Mouse (Mus musculus) macrophage (primary cell): ENCODE data around the gene Dgat2. TPM values are rescaled to one million over a fixed set of nuclear protein-coding genes. Genes with fewer than 3 reads are reported as not detected.

Source experiments
- H3K27ac ChIP-seq: fragments of 350-480 bp; formaldehyde crosslinking; 2 replicates; pipeline ENCODE4 v1.9.0; 2021
- H3K36me3 ChIP-seq: fragments of 350-480 bp; formaldehyde crosslinking; 2 replicates; pipeline ENCODE4 v1.9.0; 2021; ENCODE audit errors: inconsistent target
- H3K4me3 ChIP-seq: fragments of 350-480 bp; formaldehyde crosslinking; 2 replicates; pipeline ENCODE4 v1.9.0; 2021; ENCODE audit errors: inconsistent target
- H3K79me2 ChIP-seq: fragments of 350-480 bp; formaldehyde crosslinking; 2 replicates; pipeline ENCODE4 v1.9.0; 2021; ENCODE audit errors: inconsistent target
- WGBS: methylation state at CpG from one replicate; pipeline ENCODE4 v1.1.7; 2026; ENCODE audit warnings: inconsistent platforms; ENCODE audit not compliant: missing documents; 5-methylcytosine and 5-hydroxymethylcytosine counted together
- polyA plus RNA-seq: library from polyadenylated mRNA; stranded (reverse); fragments of 250-400 nt; gene quantifications from 3 replicates; pipeline ENCODE4 v1.2.4, GENCODE M21; 2018; ENCODE audit warnings: inconsistent platforms
- total RNA-seq, 78 experiments: library from RNA; depleted of rRNA; stranded (reverse); fragments of 250-400 nt; gene quantifications; 1 replicate in 9 of 78; 2 replicates in 24 of 78; 3 replicates in 43 of 78; 4 replicates in 2 of 78; pipeline ENCODE4 v1.2.4; 2018; ENCODE audit warnings: inconsistent platforms in 56 of 78

Dgat2 gene
- total RNA-seq (2018; cell fraction: chromatin; rRNA removed) = 1 to 10 TPM in 1 of 26 experiments, under 1 TPM in 3, not detected in 22; 0.38 to 1.5 (median 0.58) TPM
- under 1 TPM; 0.24 to 0.88 (median 0.48) TPM for total RNA-seq (2018; cell fraction: cytosol; rRNA removed)
- 1 to 10 TPM in 2 of 26 experiments, under 1 TPM in 15, not detected in 9; 0.22 to 1.0 (median 0.56) TPM for total RNA-seq (2018; cell fraction: nucleus; rRNA removed)
- 0.22 to 0.55 TPM (median 0.42 TPM) in 3 replicates for polyA plus RNA-seq

- Histone ChIP-seq H3K4me3 (peak within 1 kb of the TSS; percentile 14; the same call in 1 of the 2 replicates), H3K79me2 (no peaks in the 10 kb centered on the region), H3K36me3 (no peaks in the 10 kb centered on the region), H3K27ac (peak within 1 kb of the TSS; percentile 77)
- under 1% methylated on average over 46 of the region's 63 CpGs for whole genome bisulfite sequencing
Observed at GRCm38 (mm10) chr7:99182432-99183172, at the start of gene Dgat2. TSS of gene Dgat2 (minus strand) at chr7:99182719.

- H3K79me2 ChIP-seq = no peaks in the 10 kb centered on the region
- WGBS = 89% methylated on average over 7 of the region's 7 CpGs
- no peak overlapping the region for H3K27ac ChIP-seq
- H3K4me3 ChIP-seq = no peak overlapping the region
- H3K36me3 ChIP-seq = no peaks in the 10 kb centered on the region
Observed at GRCm38 (mm10) chr7:99230061-99230747, 47.7 kb upstream of the Dgat2 start.

- no peaks in the 10 kb centered on the region for H3K79me2 ChIP-seq
- no peaks in the 10 kb centered on the region for H3K36me3 ChIP-seq
- H3K27ac ChIP-seq = no peak overlapping the region
- no peak overlapping the region for H3K4me3 ChIP-seq
- WGBS = 0% methylated on average over 1 of the region's 2 CpGs
Observed at GRCm38 (mm10) chr7:99229411-99229810, 46.9 kb upstream of the Dgat2 start.

- Histone ChIP-seq H3K27ac (no peak overlapping the region), H3K79me2 (no peaks in the 10 kb centered on the region), H3K36me3 (no peaks in the 10 kb centered on the region), H3K4me3 (no peak overlapping the region)
- WGBS = 100% methylated on average over 6 of the region's 8 CpGs
Observed at GRCm38 (mm10) chr7:99228825-99229224, 46.3 kb upstream of the Dgat2 start.

GRCm38 (mm10) chr7:99227267-99227666 lies 44.7 kb upstream of the Dgat2 start:
- no peak overlapping the region for H3K27ac ChIP-seq
- H3K4me3 ChIP-seq = no peak overlapping the region
- no peaks in the 10 kb centered on the region for H3K79me2 ChIP-seq
- 88% methylated on average over 4 of the region's 4 CpGs for WGBS
- no peaks in the 10 kb centered on the region for H3K36me3 ChIP-seq

GRCm38 (mm10) chr7:99226662-99227061 lies 44.1 kb upstream of the Dgat2 start:
- WGBS = 88% methylated on average over 10 of the region's 10 CpGs

GRCm38 (mm10) chr7:99225421-99225820 lies 42.9 kb upstream of the Dgat2 start:
- Histone ChIP-seq H3K4me3 (no peak overlapping the region), H3K27ac (no peak overlapping the region), H3K79me2 (no peaks in the 10 kb centered on the region), H3K36me3 (no peaks in the 10 kb centered on the region)
- 94% methylated on average over 6 of the region's 6 CpGs for WGBS

More at GRCm38 (mm10) chr7:99226662-99227061, 44.1 kb upstream of the Dgat2 start:
- H3K79me2 ChIP-seq = no peaks in the 10 kb centered on the region
- H3K4me3 ChIP-seq = no peak overlapping the region
- H3K36me3 ChIP-seq = no peaks in the 10 kb centered on the region
- no peak overlapping the region for H3K27ac ChIP-seq

GRCm38 (mm10) chr7:99224648-99225190 lies 42.2 kb upstream of the Dgat2 start:
- Histone ChIP-seq H3K36me3 (no peaks in the 10 kb centered on the region), H3K27ac (no peak overlapping the region), H3K79me2 (no peaks in the 10 kb centered on the region), H3K4me3 (no peak overlapping the region)
- 75% methylated on average over 1 of the region's 1 CpGs for WGBS

GRCm38 (mm10) chr7:99224225-99224624 lies 41.7 kb upstream of the Dgat2 start:
- Histone ChIP-seq H3K79me2 (no peaks in the 10 kb centered on the region), H3K36me3 (no peaks in the 10 kb centered on the region), H3K4me3 (no peak overlapping the region), H3K27ac (no peak overlapping the region)
- WGBS = 82% methylated on average over 7 of the region's 7 CpGs

- no peak overlapping the region for H3K4me3 ChIP-seq
- WGBS = 88% methylated on average over 3 of the region's 3 CpGs
- H3K36me3 ChIP-seq = no peaks in the 10 kb centered on the region
- no peak overlapping the region for H3K27ac ChIP-seq
- H3K79me2 ChIP-seq = no peaks in the 10 kb centered on the region
Observed at GRCm38 (mm10) chr7:99217338-99218074, 35.0 kb upstream of the Dgat2 start.

- 94% methylated on average over 8 of the region's 8 CpGs for WGBS
- H3K79me2 ChIP-seq = no peaks in the 10 kb centered on the region
- H3K36me3 ChIP-seq = no peaks in the 10 kb centered on the region
- H3K27ac ChIP-seq = no peak overlapping the region
- H3K4me3 ChIP-seq = no peak overlapping the region
Observed at GRCm38 (mm10) chr7:99215347-99215855, 32.9 kb upstream of the Dgat2 start.

GRCm38 (mm10) chr7:99214621-99215185 lies 32.2 kb upstream of the Dgat2 start:
- Histone ChIP-seq H3K79me2 (no peaks in the 10 kb centered on the region), H3K27ac (no peak overlapping the region), H3K4me3 (no peak overlapping the region), H3K36me3 (no peaks in the 10 kb centered on the region)
- 91% methylated on average over 10 of the region's 10 CpGs for WGBS

- no peaks in the 10 kb centered on the region for H3K79me2 ChIP-seq
- H3K36me3 ChIP-seq = no peaks in the 10 kb centered on the region
- no peak overlapping the region for H3K27ac ChIP-seq
- no peak overlapping the region for H3K4me3 ChIP-seq
- WGBS = 100% methylated on average over 2 of the region's 2 CpGs
Observed at GRCm38 (mm10) chr7:99213686-99214085, 31.2 kb upstream of the Dgat2 start.

- H3K4me3 ChIP-seq = no peak overlapping the region
- no peaks in the 10 kb centered on the region for H3K79me2 ChIP-seq
- no peaks in the 10 kb centered on the region for H3K36me3 ChIP-seq
- 89% methylated on average over 1 of the region's 1 CpGs for WGBS
- H3K27ac ChIP-seq = no peak overlapping the region
Observed at GRCm38 (mm10) chr7:99213056-99213455, 30.5 kb upstream of the Dgat2 start.
